Mouse (Mus musculus): ENCODE measurements around the gene Atg7.

Gene Atg7

DNA sequence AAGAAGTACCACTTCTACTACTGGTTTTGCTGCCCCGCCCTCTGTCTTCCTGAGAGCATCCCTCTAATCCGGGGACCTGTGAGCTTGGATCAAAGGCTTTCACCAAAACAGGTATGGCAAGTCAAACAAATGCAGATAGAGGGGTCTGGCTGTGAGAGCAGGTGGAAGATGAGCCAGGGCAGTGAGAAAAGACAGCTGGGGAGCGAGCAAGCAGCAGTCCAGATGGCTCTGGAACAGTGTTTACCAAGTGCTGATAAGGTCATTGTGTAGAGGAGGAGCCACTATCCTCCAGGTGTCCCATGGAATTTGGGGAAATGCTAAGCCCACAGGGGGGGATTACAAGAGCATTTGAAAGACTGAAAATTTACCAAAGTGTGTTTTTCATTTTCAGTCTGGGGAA is 41.5 kb downstream of the Atg7 start:
- no peak for DNase-seq (ENCODE audit: low read depth, low spot score)

DNA sequence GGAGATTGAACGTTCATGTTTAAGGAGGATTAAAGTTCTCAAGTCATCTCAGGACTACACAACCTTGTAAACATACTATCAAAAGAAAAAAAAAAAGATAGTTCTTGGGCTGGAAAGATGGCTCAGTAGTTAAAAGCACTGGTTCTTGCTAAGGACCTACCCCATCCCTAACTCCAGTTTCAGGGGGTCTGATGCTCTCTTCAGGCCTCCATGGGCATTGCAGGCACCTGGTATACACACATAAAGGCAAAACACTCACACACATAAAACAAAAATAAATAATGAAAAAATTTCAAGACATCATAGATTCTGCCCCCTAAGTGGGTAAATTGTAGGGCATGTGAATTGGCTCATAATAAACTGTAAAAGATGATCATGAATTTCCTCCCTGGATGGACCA is 42.5 kb downstream of the Atg7 start:
- no peak for DNase-seq (ENCODE audit: low read depth, low spot score)

DNA sequence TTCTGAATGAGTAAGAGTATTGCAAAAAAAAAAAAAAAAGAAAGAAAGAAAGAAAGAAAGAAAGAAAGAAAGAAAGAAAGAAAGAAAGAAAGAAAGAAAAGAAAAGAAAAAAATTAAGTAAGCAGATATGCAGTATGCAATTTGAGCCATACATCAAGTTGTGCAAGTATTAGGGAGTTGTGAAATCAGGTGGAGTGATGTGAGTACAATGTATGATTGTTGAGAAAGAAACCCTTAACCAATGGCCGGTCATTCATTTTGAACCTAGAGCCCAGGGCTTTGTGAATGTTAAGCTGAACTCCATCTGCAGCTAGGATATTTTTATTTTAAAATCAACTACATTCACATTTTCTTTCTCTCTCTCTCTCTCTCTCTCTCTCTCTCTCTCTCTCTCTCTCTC is 44.1 kb downstream of the Atg7 start:
- no peak for DNase-seq (ENCODE audit: low read depth, low spot score)

DNA sequence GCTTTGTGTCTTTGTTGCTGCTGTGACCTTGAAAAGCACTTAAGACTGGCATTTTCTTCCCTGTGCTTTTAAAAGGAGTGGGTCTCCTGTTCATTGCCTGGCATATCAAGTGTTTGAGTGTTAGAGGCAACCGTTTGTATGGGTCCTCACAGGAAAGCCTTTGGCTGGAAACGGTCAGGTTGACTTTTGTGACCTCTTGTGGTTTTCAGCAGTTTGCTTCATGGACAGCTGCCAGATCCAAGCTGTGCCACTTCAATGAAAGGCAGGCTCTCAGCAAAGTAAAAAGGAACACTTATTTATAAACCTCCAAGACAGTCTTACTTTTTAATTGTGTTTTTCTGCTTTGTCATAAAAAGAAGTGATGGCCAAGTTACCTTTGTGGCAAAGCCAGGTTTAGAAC is 47.8 kb downstream of the Atg7 start:
- DNase-seq (ENCODE audit: low read depth, low spot score), result no peak

DNA sequence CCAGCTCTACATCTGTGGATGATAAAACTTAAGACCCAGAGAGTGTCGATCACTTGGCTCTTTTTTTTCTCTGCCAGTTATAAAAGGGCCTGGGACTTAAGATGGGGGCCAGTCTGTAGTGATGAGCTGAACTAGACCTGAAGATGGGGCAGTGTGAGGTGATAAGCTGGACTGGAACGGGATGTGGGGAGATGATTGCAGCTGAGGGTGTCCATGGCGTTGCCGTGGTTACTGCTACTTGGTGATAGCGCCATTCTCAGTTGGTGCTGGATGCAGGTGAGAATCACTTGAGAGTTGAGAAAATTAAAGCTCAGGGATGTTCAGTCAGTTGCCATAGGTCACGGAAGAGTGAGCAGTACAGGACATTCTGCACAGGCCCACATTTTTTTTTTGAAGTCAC is 48.6 kb downstream of the Atg7 start:
- no peak for DNase-seq (ENCODE audit: low read depth, low spot score)

DNA sequence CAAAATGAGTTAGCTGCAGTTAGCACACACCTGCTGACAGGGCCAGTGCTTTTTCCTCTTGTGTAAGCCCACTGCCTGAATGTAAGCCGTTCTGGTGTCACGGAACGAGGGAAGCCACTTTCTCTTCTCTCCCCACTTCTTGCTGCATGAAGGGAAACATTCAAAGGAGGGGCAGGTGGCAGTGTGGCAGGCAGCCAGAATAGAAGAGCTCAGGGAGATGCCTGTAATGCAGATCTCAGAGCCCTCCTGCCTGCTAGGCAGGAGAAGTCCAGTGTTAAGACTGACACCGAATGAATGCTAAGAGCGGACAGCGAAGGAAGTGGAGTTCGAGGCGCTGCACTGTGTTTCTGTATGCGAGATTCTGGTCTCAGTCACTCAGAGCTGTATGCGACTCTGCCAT is 49.8 kb downstream of the Atg7 start:
- no peak for DNase-seq (ENCODE audit: low read depth, low spot score)

DNA sequence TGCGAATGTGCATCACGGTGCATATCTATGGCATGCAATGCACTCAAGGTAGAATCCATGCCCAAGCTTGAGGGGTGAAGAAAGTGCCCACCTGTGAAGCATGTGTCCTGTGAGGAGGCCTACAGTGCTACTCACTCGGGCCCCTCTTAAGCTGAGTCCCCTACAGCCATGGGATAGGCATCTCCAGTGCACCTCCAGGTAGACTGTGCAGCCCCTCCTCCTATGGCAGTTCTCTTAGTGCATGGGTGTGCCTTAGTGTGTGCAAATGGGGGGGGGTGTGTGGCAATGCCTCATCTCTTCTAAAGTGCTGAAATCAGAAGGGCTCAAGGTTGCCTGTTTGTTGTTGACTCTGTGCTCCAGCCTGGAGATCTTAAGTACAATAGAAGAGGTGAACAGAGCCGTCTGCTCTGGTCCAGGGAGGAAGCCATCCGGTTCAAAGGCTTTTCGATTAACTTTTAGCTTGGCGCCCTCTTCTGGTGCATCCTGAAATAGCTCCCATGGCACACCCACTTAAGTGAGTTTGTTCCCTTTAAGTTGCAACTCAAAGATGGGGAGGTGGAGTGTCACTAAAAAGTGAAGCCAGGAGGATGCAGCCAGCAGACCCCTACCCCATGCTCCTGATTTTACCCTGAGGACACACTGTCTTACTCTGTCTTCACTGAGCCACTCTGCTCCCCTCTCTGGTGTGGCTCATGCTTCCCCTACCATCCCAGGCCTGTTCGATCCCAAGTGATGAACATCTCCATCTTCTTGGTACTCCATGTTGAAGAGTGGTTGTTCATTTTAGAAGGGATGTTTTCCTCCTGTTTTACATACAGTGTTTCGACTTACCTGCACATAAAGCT is 55.0 kb downstream of the Atg7 start:
- DNase-seq (ENCODE audit: low read depth, low spot score), result peak; percentile 79

DNA sequence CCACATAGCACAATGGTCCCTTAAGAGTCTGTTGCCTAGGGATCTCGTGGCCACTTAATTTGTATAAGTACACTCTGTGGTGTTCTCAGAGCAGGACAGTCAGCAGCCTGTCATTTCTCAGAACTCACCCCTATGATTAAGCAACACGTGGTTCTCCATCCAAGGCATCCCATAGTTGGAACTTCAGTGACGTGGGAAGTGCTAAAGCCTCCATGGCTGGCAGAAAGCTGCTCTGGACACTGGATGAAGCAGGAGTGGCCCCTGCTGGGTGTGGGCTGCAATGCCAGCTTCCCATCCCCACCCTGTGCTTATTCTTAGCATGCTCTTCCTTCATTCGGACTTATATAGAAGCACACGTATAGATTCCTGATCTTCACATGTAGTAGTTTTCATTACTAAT is 55.7 kb downstream of the Atg7 start:
- no peak for DNase-seq (ENCODE audit: low read depth, low spot score)

DNA sequence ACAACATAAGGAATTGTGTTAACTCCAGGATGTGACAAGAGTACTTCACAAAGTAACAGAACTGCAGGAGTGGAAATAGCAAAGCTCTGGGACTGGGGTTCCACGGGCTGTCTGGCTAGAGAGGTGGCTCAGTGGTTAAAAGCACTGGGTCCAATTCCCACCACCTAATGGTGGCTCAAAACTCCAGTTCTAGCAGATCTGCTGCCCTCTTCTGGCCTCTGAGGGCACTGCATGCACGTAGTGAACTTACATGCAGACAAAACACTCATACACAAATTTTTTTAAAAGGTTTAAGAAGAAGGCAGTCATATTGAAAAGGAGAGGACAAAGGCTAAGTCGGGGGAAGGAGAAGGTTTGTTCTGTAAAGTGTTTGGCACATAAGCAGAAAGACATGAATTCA is 57.8 kb downstream of the Atg7 start:
- peak; percentile 78 for DNase-seq (ENCODE audit: low read depth, low spot score)

DNA sequence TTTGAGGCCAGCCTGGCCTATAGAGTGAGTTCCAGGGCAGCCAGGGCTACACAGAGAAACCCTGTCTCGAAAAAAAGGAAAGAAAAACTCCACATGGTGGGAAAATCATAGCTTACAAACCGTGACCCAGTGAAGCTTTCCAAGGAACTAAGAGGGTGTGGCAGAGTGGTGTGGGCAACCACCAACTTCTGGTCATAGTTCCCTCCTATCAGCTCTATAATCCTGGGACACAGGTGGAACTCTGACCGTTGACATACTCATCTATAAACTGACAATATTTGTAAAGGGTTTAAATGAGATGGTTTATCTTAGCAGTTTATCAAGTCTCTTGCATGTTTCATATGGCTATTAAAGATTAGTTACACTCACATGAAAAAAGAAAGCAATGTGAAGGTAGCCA is 64.1 kb downstream of the Atg7 start:
- no peak for DNase-seq (ENCODE audit: low read depth, low spot score)

DNA sequence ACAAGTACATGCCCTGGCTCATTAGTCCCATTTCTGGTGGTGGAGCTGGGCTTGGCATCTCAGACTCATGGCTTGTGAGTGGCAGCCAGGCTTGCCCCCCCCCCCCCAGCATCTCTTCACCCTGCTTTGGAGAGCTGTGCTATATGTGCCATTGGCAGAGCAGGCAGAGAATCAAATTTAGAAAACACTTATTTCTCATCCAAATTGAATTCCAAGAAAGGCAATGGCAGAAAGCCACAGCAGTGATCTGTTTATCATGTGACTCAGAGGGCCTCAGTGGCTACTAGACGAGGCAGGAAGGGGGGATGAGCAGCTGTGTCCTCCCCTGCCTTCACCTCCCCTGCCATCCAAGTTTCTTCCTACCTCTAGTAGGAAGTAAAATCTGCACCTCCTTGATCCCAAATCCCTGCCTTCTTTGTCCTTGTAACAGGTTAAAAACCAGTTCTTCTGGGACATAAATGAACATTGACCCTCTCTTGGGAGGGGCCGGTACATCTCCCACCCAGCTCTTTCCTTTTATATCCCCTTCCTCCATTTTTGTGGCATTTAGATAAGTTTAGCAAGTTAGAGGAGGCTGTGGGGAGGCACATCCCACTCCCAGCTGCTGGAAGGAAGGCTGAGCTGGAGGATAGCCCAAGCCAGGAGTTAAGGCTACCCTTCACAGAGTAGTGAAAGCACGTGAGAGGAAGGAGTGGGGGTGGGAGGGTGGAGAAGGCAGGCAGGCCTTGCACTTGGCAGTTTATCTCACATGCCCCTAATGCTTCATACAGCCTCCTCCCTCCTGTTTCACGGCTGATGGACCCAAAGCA is 69.5 kb downstream of the Atg7 start:
- DNase-seq (ENCODE audit: low read depth, low spot score), result no peak

DNA sequence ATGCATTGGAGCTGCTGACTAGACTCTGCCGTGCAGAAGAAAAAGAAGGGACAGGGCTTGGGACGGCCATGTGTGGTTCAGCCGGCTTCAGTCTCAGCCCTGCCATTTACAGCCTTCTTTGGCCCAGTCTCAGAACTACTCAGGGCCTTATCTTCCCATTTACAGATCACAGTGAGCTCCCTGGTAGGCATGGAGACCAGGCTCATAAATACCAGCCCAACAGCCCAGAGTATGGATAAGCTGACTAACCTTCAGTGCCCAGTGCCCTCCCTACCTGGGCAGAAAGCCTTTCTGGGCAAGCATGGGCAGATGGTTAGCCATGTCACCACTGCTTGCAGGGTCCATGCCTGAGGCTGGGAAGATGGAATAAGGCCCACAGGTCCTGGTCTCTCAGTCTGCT is 70.6 kb downstream of the Atg7 start:
- DNase-seq (ENCODE audit: low read depth, low spot score), result no peak

DNA sequence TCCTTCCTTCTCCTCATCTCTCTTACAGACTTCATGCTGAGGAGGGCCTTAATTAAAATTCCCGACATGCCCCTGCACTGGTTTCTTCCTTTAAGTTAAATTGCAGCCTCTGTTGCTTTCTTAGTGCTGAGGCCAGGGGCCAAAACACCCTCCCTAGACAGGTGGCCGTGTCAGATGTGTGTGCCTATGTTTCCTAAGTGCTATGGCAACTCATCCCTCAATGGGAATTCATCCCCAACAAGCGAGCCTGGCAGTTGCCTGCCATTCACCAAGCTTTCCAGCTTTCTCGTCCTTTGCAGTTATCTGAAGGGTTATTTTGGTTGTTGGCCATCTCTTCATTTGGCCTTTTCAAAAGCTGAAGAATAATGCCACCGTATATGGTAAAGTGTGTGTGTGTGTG is 71.8 kb downstream of the Atg7 start:
- no peak for DNase-seq (ENCODE audit: low read depth, low spot score)

DNA sequence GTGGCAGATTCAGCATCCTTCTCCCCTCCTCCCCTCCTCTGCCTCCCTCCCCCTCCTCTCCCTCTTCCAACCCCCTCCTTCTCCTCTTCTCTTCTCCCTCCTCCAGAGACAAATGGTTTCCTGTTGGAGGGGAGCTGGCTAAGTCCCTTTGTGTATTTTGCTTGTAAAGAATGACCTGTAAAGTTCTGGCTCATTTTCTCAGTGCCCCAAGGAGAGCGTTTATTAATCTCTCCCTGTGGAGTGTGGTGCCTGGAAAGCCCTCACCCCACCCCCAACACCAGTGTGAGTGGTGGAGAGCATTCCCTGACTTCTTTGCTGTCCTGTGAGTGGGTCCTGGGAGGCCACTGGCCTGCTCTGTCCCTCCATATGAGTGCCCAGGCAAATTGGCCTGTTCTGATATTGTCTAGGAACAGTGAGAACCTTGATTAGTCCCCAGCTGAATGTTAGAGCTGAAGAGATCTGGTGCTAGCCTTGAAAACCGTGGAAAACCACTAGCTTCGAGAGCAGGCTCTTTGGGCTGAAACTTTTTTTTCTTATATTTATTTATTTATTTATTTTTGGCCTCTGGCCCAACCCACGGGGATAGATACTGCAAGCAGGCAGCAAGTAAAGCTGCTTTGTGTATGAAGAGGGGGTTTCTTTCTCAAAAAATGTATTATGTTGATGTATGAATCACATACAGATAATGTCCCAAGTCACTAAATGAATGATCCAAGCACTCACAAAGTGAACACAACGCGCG is 72.6 kb downstream of the Atg7 start:
- DNase-seq (ENCODE audit: low read depth, low spot score), result no peak

DNA sequence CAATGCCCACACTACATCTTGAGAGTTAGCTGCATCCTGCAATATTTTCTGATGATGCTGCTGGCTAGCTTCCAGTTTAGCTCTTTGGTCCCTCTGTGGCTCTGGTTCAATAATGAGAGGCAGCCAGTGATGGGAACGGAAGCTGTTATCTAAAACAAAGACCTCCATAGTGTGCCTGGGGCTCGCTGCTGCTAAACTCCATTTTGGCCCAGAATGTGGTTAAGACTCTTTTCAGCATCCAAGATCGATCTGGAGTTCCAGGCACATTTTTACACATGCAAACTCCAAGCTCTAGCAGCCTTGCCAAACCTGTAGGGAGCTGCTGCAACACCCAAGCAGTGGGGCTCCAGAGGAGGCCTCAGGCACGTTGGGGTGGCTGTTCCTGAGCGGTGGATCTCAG is 76.2 kb downstream of the Atg7 start:
- DNase-seq (ENCODE audit: low read depth, low spot score), result no peak

DNA sequence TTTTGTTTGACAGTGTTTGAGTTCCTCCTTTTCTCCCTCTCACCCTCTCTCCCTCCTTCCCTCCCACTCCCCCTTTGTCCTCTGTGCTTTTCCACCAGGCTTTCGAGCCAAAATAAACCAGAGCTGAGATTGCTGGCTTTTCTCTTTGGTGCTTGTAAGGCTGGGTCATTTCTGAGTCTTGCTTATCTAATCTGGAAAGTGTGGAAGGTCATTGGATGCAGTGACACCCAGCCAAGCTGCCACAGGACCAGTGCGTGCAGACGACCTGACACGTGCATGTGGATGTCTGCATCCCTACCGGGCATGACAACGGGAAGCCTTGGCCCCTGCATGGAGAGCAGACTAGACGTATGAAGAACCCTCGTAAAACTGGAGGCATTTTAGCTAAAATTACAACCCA is 76.8 kb downstream of the Atg7 start:
- DNase-seq (ENCODE audit: low read depth, low spot score), result no peak

DNA sequence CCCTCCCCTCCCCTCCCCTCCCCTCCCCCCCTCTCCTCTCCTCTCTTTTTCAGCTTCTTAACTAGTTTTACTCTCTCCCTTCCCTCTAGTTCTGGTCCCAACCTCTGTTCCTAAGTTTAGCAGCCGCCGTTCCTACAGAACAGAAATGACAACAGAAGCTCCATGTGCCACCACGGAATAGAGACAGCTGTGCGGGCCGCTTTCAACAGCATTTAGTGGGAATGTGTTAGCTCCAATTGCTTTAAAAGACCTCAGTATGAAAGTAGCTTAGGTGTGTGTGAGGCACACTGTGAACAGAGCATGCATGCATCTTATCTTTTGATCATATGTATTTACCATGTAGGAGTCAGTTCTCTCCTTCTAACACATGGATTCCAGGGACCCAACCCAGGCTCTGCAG is 79.1 kb downstream of the Atg7 start:
- no peak for DNase-seq (ENCODE audit: low read depth, low spot score)

DNA sequence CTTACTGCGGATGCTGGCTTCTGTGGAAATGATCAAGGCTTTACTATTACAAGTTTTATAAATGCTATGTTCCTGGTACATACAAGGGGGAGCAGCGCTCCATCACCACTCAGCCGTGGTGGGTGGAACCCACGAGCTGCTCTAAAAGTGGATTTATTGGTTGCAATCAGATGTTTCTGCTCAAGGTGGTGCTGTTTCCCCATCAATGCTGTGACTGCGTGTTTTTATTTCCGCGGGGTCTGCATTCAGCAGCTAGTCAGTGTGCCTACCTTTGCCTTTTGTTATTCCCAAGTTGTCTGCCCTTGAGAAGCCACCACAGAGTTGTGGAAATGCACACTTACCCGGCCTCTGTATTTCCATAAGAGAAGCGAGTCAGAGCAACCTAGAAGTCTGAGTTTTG is 81.0 kb downstream of the Atg7 start:
- peak; percentile 58 for DNase-seq (ENCODE audit: low read depth, low spot score)

DNA sequence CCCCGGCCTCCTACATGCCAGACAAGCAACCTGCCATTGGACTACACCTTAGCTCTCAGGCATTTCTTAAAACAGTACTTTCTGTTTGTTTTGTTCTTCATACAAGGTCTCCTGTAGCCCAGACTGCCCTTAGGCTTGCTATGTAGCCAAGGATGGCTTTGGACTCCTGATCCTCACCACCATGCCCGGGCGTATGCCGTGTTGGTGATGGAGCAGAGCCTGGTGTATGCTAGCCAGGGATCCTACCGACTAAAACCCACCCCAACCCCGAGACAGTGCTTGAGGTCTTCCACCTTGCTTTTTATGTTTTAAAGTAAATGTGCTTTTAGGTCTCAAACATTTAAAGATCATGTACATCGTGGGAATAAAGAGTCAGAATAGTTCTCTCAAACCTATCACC is 81.5 kb downstream of the Atg7 start:
- DNase-seq (ENCODE audit: low read depth, low spot score), result no peak

DNA sequence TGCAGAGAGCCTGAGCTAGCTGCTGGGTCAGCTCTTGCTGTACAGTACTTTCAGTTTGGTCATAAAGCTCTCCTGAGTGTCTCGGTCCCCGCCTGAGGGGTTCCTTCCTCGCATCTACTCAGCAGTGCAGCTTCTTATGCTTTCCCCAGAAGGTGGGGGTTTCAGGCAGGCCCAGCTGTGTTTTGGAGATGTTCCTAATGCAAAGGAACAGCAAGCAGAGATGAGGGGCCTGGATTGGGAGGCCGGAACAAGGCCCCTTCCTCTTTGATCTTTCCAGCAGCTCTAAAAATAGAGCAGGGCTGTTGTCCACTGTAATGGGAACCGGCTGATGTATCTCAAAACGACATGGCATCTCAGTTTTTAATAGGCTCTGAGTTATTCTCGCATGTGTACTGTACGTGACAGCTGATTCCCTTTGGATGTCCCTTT is 82.3 kb downstream of the Atg7 start:
- DNase-seq (ENCODE audit: low read depth, low spot score), result no peak

DNA sequence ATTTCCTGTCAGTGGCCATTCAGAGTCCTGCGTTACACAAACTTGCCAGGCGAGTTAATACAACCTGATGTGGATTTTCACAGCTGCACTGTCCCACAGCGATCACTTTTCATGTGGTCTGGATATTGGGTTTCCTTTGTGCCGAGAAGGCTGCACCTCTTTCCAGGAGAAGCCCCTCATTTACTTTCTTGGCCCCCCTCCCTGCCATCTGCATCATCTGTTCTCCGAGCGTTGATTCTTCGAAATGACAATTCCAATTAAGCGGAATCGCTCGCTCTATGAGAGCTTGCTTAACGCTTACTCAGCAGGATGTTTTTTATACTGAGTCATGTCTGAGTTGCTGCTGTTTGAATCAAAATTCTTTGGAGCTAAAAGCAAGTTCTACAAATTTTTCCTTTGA is 83.8 kb downstream of the Atg7 start:
- DNase-seq (ENCODE audit: low read depth, low spot score), result no peak

DNA sequence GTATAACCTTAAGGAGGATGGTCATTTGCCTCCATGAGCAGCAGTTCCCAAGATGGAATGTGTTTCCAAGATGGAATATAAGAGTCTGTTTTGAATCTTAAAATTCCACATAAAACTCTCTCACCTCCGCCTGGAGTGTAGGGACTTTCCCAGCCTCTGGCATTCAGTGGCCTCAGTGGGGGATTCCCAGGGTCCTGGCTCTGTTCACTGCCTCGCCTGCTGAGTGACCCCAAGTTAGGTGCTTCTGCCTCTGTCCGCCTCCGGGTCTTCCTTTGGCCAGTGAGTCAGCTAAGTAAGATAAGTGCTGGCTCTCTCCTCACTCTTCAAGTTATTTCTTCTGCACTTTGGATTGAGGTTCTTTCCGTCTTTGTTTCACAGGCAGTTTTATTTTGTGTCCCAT is 90.3 kb downstream of the Atg7 start:
- no peak for DNase-seq (ENCODE audit: low read depth, low spot score)

All from ZHBTc4 (cell line).